Mouse (Mus musculus): ENCODE results near the gene Gm20824.
"Not testable (repeated sequence)": the region's sequence is repeated elsewhere in the genome, so short reads cannot be mapped to it uniquely, and the experiment has no call there.

The Gm20824 gene

DNA sequence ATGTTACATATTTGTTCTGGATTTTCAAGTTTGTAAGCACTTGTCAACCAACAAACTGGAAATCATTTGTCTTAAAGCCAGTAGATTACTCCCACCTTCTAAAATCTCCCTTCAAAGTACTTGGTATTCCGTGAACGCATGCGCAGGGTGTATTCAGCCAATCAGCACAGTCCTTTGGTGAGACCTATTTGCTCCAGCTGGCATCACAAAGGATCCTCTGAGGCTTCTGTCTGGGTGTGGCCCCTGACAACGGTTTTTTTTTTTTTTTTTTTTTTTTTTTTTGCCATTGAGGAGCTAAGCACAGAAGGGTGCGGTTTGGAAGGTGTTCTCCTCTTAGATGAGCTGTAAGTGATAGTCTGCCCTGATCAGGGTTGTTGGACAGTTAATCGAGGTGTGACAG is at the start of gene Gm20824:
Gene Gm20824 (plus strand): TSS at position 301 of the 400 bp plus-strand sequence.
- DNase-seq (ENCODE audit: low spot score): not testable (repeated sequence)
